Comparison of ENCODE assay signal across 10 mouse cellular contexts in genomic region chr2:109989196-109989595, GRCm38 (mm10). TPM values are rescaled to one million over a fixed set of nuclear protein-coding genes. Genes with fewer than 3 reads are reported as not detected.
DNase-seq lines count a peak whose midpoint lies in the region; ATAC-seq and TF ChIP-seq lines count a peak whose summit lies in the region.
"Had no signal": no experiment of that assay in that cellular context is flagged by ENCODE, and none has a peak within 500 bp of the region (broad histone marks: within the 10 kb centered on the region; RNA-seq: fewer than 3 reads in every experiment).

No protein-coding gene starts in this region.

- H3K9ac ChIP-seq in embryonic facial prominence, embryonic 11.5 days (replicated peaks; ENCODE audit: low read length), result no peak overlapping the region
- H3K9ac ChIP-seq in hindbrain, postnatal 0 days (replicated peaks; ENCODE audit: low read length), result no peak overlapping the region
- H3K9ac ChIP-seq in neural tube, embryonic 11.5 days (ENCODE audit: low read length), result no peak overlapping the region

- no peak for TF ChIP-seq POLR2A in kidney, adult 2 months (IDR thresholded peaks at IDR 0.05; ENCODE audit: low read depth, low read length)

- 13% methylated on average over 3 of the region's 3 CpGs for WGBS in kidney, adult 2 months
- 4% methylated on average over 3 of the region's 3 CpGs for WGBS in embryonic facial prominence, embryonic 11.5 days
- WGBS in hindbrain, postnatal 0 days, result 14% methylated on average over 3 of the region's 3 CpGs
- WGBS in neural tube, embryonic 11.5 days, result under 1% methylated on average over 3 of the region's 3 CpGs

- no peaks in the 10 kb centered on the region for H3K9me3 ChIP-seq in embryonic facial prominence, embryonic 11.5 days (replicated peaks; ENCODE audit: control insufficient read depth, low read length)
- no peaks in the 10 kb centered on the region for H3K9me3 ChIP-seq in hindbrain, postnatal 0 days (ENCODE audit: low read length)
- H3K9me3 ChIP-seq in neural tube, embryonic 11.5 days (ENCODE audit: control insufficient read depth, low read length), result no peaks in the 10 kb centered on the region

- no peaks in the 10 kb centered on the region for H3K27me3 ChIP-seq in kidney, adult 2 months (replicated peaks; ENCODE audit: control insufficient read depth, insufficient read depth, low read length)
- no peaks in the 10 kb centered on the region for H3K27me3 ChIP-seq in embryonic facial prominence, embryonic 11.5 days (ENCODE audit: control insufficient read depth, insufficient read depth, low read length)
- H3K27me3 ChIP-seq in hindbrain, postnatal 0 days (ENCODE audit: insufficient read depth, low read length), result no peaks in the 10 kb centered on the region
- no peaks in the 10 kb centered on the region for H3K27me3 ChIP-seq in neural tube, embryonic 11.5 days (ENCODE audit: control insufficient read depth, insufficient read depth, low read length)

- peak overlapping the region; percentile 87 for H3K27ac ChIP-seq in kidney, adult 2 months (ENCODE audit: insufficient read depth, low read depth, low read length)
- H3K27ac ChIP-seq in embryonic facial prominence, embryonic 11.5 days (replicated peaks; ENCODE audit: low read depth, low read length), result 0 out of 2 replicates have a peak overlapping the region, but pooled peaks have one; percentile 16
- H3K27ac ChIP-seq in hindbrain, postnatal 0 days, result peak overlapping the region; percentile 45; the same call in 1 of the 2 replicates
- H3K27ac ChIP-seq in neural tube, embryonic 11.5 days (ENCODE audit: low read depth, low read length), result peak overlapping the region; percentile 80; the same call in 1 of the 2 replicates
- no peak overlapping the region for H3K27ac ChIP-seq in layer of hippocampus, adult 2 months

- H3K36me3 ChIP-seq in kidney, adult 2 months (ENCODE audit: control insufficient read depth, insufficient read depth, low read length), result no peaks in the 10 kb centered on the region
- no peaks in the 10 kb centered on the region for H3K36me3 ChIP-seq in embryonic facial prominence, embryonic 11.5 days (replicated peaks; ENCODE audit: control insufficient read depth, insufficient read depth, low read depth, low read length)
- H3K36me3 ChIP-seq in hindbrain, postnatal 0 days (ENCODE audit: insufficient read depth, low read length), result no peaks in the 10 kb centered on the region
- H3K36me3 ChIP-seq in neural tube, embryonic 11.5 days (ENCODE audit: control insufficient read depth, insufficient read depth, low read length), result no peaks in the 10 kb centered on the region

- no peak for ATAC-seq in embryonic facial prominence, embryonic 11.5 days (replicated peaks; ENCODE audit: insufficient number of reproducible peaks, low FRiP score, low TSS enrichment, low read depth)
- ATAC-seq in hindbrain, postnatal 0 days, result 0 out of 2 replicates have a peak, but pooled peaks have one; percentile 24
- peak; percentile 83 for ATAC-seq in neural tube, embryonic 11.5 days (ENCODE audit: insufficient read depth, low FRiP score, low TSS enrichment)
- no peak for ATAC-seq in erythroid progenitor cell, adult 5-6 weeks (replicated peaks; ENCODE audit: low FRiP score, poor library complexity, severe bottlenecking)

- no peak overlapping the region for H3K4me2 ChIP-seq in embryonic facial prominence, embryonic 11.5 days (ENCODE audit: low read depth, low read length)
- no peak overlapping the region for H3K4me2 ChIP-seq in hindbrain, postnatal 0 days (ENCODE audit: low read depth, low read length)
- no peak overlapping the region; the same call in 1 of the 2 replicates for H3K4me2 ChIP-seq in neural tube, embryonic 11.5 days (ENCODE audit: low read depth)

- peaks cover 48% of the 10 kb centered on the region for H3K4me1 ChIP-seq in kidney, adult 2 months (ENCODE audit: control insufficient read depth, insufficient read depth, low read length)
- H3K4me1 ChIP-seq in embryonic facial prominence, embryonic 11.5 days (ENCODE audit: control insufficient read depth, insufficient read depth, low read length), result no peaks in the 10 kb centered on the region; the same call in 1 of the 2 replicates
- no peaks in the 10 kb centered on the region for H3K4me1 ChIP-seq in hindbrain, postnatal 0 days (ENCODE audit: insufficient read depth, low read length)
- H3K4me1 ChIP-seq in neural tube, embryonic 11.5 days (ENCODE audit: control insufficient read depth, insufficient read depth, low read length), result peaks cover 47% of the 10 kb centered on the region

- TF ChIP-seq CTCF in kidney, adult 2 months (conservative IDR thresholded peaks at IDR 0.05; ENCODE audit: insufficient read depth, insufficient read length, low read depth, low read length), result no peak
- no peak for TF ChIP-seq CTCF in hindbrain, postnatal 0 days (IDR thresholded peaks at IDR 0.05; ENCODE audit: low read depth)
- no peak for TF ChIP-seq CTCF in layer of hippocampus, adult 2 months (conservative IDR thresholded peaks at IDR 0.05)

- DNase-seq in kidney, adult 2 months, result no peak
- DNase-seq in kidney, postnatal 25 days, result no peak
- DNase-seq in embryonic facial prominence, embryonic 11.5 days (ENCODE audit: low spot score), result peak; percentile 49
- DNase-seq in hindbrain, postnatal 0 days (ENCODE audit: low spot score), result peak; percentile 21
- peak; percentile 59 for DNase-seq in neural tube, embryonic 11.5 days (ENCODE audit: low spot score)
- DNase-seq in layer of hippocampus, adult 2 months (ENCODE audit: low spot score in 2 of 2), result no peak
- DNase-seq in adipocyte (ENCODE audit: low spot score), result no peak
- DNase-seq: adrenal gland, adult 8-10 months; left cerebral cortex, postnatal 4 days had no signal

- no peak overlapping the region for H3K4me3 ChIP-seq in kidney, adult 2 months (ENCODE audit: insufficient read depth, low read depth, low read length)
- no peak overlapping the region for H3K4me3 ChIP-seq in embryonic facial prominence, embryonic 11.5 days (ENCODE audit: low read depth, low read length)
- no peak overlapping the region for H3K4me3 ChIP-seq in hindbrain, postnatal 0 days (ENCODE audit: low read length)
- no peak overlapping the region for H3K4me3 ChIP-seq in neural tube, embryonic 11.5 days (ENCODE audit: low read depth, low read length)
- H3K4me3 ChIP-seq in layer of hippocampus, adult 2 months, result no peak overlapping the region

RNA-seq across cellular contexts. Expression of gene Ccdc34, which starts 28.4 kb away (rescaled TPM):
- 4.2 and 4.6 TPM in 2 replicates for polyA plus RNA-seq in kidney, adult 2 months (2012; rRNA removed)
- polyA plus RNA-seq in embryonic facial prominence, embryonic 11.5 days (2014; fragmentation: Nextera tagmentation; extraction: Ambion mirVana), result 53.3 and 66.1 TPM in 2 replicates
- total RNA-seq in hindbrain, postnatal 0 days (2014; rRNA removed), result 15.8 and 18.6 TPM in 2 replicates
- polyA plus RNA-seq in hindbrain, postnatal 0 days (2015; fragmentation: Nextera tagmentation; extraction: Ambion mirVana), result 30.2 and 32.3 TPM in 2 replicates
- 52.3 and 53.8 TPM in 2 replicates for polyA plus RNA-seq in neural tube, embryonic 11.5 days (2014; fragmentation: Nextera tagmentation; extraction: Ambion mirVana)
- 123 and 145 TPM in 2 replicates for total RNA-seq in erythroid progenitor cell, adult 5-6 weeks (2015; ENCODE audit: low replicate concordance)
- 146 and 165 TPM in 2 replicates for total RNA-seq in erythroid progenitor cell, adult 5-6 weeks (2017; ENCODE audit: low replicate concordance)
- 10 to 100 TPM; 16.3 to 20.1 TPM for total RNA-seq in layer of hippocampus, adult 2 months (2021)

Comparison
In these comparisons a context has a peak if more than half of its experiments do, and no peak if none do; other contexts are left out.
1. DNase-seq: peak in embryonic facial prominence, embryonic 11.5 days (single experiment), hindbrain, postnatal 0 days (single experiment) and neural tube, embryonic 11.5 days (single experiment); none in kidney, adult 2 months (single experiment), kidney, postnatal 25 days (0 of 2), layer of hippocampus, adult 2 months (0 of 2) and adipocyte (single experiment).
2. ATAC-seq: peak in hindbrain, postnatal 0 days (single experiment) and neural tube, embryonic 11.5 days (single experiment); none in embryonic facial prominence, embryonic 11.5 days (single experiment) and erythroid progenitor cell, adult 5-6 weeks (single experiment).